Mouse (Mus musculus): ENCODE data around the gene Ugp2. TPM values are rescaled to one million over a fixed set of nuclear protein-coding genes. Genes with fewer than 3 reads are reported as not detected.

Ugp2 gene
- polyA plus RNA-seq (2014; fragmentation: Nextera tagmentation; extraction: Ambion mirVana) = 54.9 and 59.8 TPM in 2 replicates

DNA sequence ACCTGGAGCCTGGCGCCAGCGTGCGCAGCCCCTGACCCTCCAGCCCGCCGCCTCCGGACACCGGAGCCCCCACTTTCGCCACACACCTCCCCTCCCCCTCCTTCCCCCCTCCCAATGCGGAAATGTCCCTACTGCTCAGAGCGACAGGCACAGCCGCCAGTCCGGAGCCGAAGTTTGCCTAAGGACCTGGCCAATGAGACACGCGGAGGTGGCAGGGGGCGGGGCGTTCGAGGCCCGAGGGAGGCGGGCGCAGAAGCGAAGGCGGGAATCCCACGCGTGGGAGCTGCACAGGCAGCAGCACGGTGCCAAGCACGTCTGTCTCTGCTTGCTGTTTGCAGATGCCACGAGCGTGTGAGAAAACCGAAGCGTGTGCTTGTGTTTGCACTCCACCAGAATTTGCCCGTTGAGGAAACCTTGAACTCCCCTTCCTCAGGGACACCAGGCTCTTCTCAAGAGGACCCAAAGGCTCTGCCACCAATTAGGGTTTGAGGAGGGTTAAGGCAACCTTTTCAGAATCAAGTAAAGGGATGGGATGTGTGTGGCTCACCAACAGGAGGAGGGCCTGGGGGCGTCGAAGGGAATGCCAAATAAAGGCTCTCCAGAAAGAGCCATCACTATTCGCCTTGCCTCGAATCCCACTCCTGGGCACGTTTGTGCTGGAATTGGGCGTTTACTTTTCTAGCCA lies at the start of gene Ugp2:
Ugp2 (minus strand) TSS at position 80 of the 685 bp plus-strand sequence.
- Histone ChIP-seq H3K36me3 (ENCODE audit: control insufficient read depth, insufficient read depth, low read length) (no peaks in the 10 kb centered on the region), H3K9me3 (ENCODE audit: control insufficient read depth, low read length) (no peaks in the 10 kb centered on the region), H3K27me3 (ENCODE audit: control insufficient read depth, insufficient read depth, low read length) (no peaks in the 10 kb centered on the region), H3K4me3 (replicated peaks; ENCODE audit: low read depth, low read length) (peak within 1 kb of the TSS; percentile 84), H3K4me2 (ENCODE audit: low read length) (peak within 1 kb of the TSS; percentile 71), H3K27ac (replicated peaks; ENCODE audit: low read depth, low read length) (peak within 1 kb of the TSS; percentile 76), H3K4me1 (ENCODE audit: control insufficient read depth, insufficient read depth, low read length) (peaks cover 16% of the 10 kb centered on the region), H3K9ac (replicated peaks; ENCODE audit: low read length) (peak within 1 kb of the TSS; percentile 81)
- peak; percentile 98 for DNase-seq
- 6% methylated on average over 38 of the region's 38 CpGs for WGBS
- ATAC-seq (ENCODE audit: low FRiP score, low TSS enrichment) = peak; percentile 97

DNA sequence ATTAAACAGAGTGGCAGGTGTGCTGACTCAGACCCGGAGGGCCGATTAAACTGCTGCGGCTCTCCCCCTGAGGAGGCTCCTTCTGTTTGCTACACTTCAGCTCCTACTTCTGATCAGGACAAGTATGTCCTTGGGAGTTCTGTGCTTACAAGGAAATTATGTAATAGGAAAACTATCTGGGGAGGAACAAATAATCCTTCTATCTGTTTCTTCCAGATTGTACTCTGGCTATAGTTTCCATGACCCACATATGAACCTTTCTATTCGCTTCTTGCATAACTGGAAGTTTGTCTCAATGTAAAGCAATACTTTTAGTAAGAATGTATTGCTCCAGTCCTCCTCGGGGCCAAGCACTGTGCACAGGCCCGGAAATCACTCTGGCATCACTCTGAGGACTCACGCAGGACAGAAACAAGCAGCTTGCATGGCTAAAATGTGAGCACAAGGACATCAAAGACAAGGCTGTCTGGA lies 43.9 kb upstream of the Ugp2 start:
- Histone ChIP-seq H3K9ac (replicated peaks; ENCODE audit: low read length) (no peak overlapping the region), H3K4me3 (replicated peaks; ENCODE audit: low read depth, low read length) (no peak overlapping the region), H3K9me3 (ENCODE audit: control insufficient read depth, low read length) (no peaks in the 10 kb centered on the region), H3K27me3 (ENCODE audit: control insufficient read depth, insufficient read depth, low read length) (no peaks in the 10 kb centered on the region), H3K4me1 (ENCODE audit: control insufficient read depth, insufficient read depth, low read length) (no peaks in the 10 kb centered on the region), H3K4me2 (ENCODE audit: low read length) (no peak overlapping the region), H3K36me3 (ENCODE audit: control insufficient read depth, insufficient read depth, low read length) (no peaks in the 10 kb centered on the region), H3K27ac (replicated peaks; ENCODE audit: low read depth, low read length) (0 out of 2 replicates have a peak overlapping the region, but pooled peaks have one; percentile 14)
- no peak for ATAC-seq (ENCODE audit: low FRiP score, low TSS enrichment)
- peak; percentile 8 for DNase-seq
- WGBS = 60% methylated on average over 7 of the region's 7 CpGs

DNA sequence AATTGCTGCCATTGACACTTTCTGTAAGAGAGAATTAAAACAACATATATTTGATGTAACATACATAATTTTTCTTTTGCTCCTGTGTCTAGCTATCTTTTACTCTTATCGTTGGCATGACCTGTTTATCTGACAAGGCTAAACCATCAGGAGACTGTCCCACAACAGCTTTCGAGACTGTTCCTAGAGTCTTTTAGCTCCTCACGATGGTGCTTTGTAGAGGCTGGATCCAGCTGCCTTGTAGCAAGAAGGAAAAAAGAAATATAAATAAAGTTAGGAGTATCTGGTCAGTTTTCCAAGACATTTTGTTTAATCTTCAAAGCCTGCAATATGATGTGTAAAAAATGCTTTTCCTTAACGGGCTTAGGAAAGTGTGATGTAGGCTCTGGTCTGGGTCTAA lies 35.7 kb upstream of the Ugp2 start:
- Histone ChIP-seq H3K9me3 (ENCODE audit: control insufficient read depth, low read length) (no peaks in the 10 kb centered on the region), H3K4me1 (ENCODE audit: control insufficient read depth, insufficient read depth, low read length) (no peaks in the 10 kb centered on the region), H3K9ac (replicated peaks; ENCODE audit: low read length) (no peak overlapping the region), H3K27ac (replicated peaks; ENCODE audit: low read depth, low read length) (no peak overlapping the region), H3K36me3 (ENCODE audit: control insufficient read depth, insufficient read depth, low read length) (no peaks in the 10 kb centered on the region), H3K4me3 (replicated peaks; ENCODE audit: low read depth, low read length) (no peak overlapping the region), H3K4me2 (ENCODE audit: low read length) (no peak overlapping the region), H3K27me3 (ENCODE audit: control insufficient read depth, insufficient read depth, low read length) (no peaks in the 10 kb centered on the region)
- no peak for DNase-seq
- ATAC-seq (ENCODE audit: low FRiP score, low TSS enrichment) = no peak
- WGBS = 92% methylated on average over 4 of the region's 4 CpGs

DNA sequence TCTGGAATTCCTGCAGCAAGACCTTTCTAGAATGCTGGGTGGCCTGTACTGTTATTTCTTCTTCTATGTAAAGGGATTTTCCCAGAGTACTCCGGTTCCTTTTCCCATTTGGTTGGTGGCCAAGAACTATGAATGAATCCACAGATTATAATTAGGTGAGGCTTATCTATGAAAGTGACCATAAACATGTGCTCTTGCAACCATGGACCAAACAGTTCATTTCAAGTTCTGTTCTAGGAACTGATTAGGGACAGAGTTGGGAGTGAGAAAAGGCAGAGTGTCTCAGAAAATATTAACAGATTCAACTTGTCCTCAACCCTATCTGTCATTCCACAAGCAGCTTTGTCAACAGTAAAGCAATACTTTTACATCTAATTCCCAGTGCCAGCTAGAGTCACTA lies 35.1 kb upstream of the Ugp2 start:
- no peak overlapping the region for H3K4me2 ChIP-seq (ENCODE audit: low read length)
- no peak for DNase-seq
- no peaks in the 10 kb centered on the region for H3K27me3 ChIP-seq (ENCODE audit: control insufficient read depth, insufficient read depth, low read length)
- H3K4me1 ChIP-seq (ENCODE audit: control insufficient read depth, insufficient read depth, low read length) = no peaks in the 10 kb centered on the region
- no peak overlapping the region for H3K9ac ChIP-seq (replicated peaks; ENCODE audit: low read length)
- no peaks in the 10 kb centered on the region for H3K9me3 ChIP-seq (ENCODE audit: control insufficient read depth, low read length)
- H3K4me3 ChIP-seq (replicated peaks; ENCODE audit: low read depth, low read length) = no peak overlapping the region
- H3K36me3 ChIP-seq (ENCODE audit: control insufficient read depth, insufficient read depth, low read length) = no peaks in the 10 kb centered on the region
- H3K27ac ChIP-seq (replicated peaks; ENCODE audit: low read depth, low read length) = no peak overlapping the region
- 96% methylated on average over 1 of the region's 1 CpGs for WGBS
- no peak for ATAC-seq (ENCODE audit: low FRiP score, low TSS enrichment)

DNA sequence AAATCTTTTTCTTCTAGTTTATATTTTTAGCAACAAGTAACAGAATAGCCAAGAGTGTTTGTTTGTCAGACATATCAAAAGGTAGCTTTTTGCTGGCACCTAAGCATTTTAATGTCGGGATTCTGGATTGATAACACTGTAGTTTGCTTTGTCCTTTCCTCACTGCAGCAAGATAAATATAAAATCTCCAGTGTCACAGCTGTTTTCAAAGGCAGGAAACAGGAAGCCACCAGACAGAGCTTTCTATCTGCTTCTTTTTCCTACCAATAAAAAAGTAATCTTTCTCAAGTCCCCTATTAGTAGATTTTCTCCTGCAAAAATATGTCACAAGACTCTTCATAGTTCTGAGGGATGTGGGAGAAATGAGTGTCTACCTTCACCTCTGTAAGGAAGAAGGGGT lies 32.9 kb upstream of the Ugp2 start:
- no peak overlapping the region for H3K4me3 ChIP-seq (replicated peaks; ENCODE audit: low read depth, low read length)
- no peaks in the 10 kb centered on the region for H3K9me3 ChIP-seq (ENCODE audit: control insufficient read depth, low read length)
- ATAC-seq (ENCODE audit: low FRiP score, low TSS enrichment) (no peak), DNase-seq (no peak)
- H3K4me2 ChIP-seq (ENCODE audit: low read length) = no peak overlapping the region
- no peak overlapping the region for H3K9ac ChIP-seq (replicated peaks; ENCODE audit: low read length)
- no peak overlapping the region for H3K27ac ChIP-seq (replicated peaks; ENCODE audit: low read depth, low read length)
- no peaks in the 10 kb centered on the region for H3K4me1 ChIP-seq (ENCODE audit: control insufficient read depth, insufficient read depth, low read length)
- H3K36me3 ChIP-seq (ENCODE audit: control insufficient read depth, insufficient read depth, low read length) = no peaks in the 10 kb centered on the region
- H3K27me3 ChIP-seq (ENCODE audit: control insufficient read depth, insufficient read depth, low read length) = no peaks in the 10 kb centered on the region
- WGBS = 78% methylated on average over 1 of the region's 1 CpGs

DNA sequence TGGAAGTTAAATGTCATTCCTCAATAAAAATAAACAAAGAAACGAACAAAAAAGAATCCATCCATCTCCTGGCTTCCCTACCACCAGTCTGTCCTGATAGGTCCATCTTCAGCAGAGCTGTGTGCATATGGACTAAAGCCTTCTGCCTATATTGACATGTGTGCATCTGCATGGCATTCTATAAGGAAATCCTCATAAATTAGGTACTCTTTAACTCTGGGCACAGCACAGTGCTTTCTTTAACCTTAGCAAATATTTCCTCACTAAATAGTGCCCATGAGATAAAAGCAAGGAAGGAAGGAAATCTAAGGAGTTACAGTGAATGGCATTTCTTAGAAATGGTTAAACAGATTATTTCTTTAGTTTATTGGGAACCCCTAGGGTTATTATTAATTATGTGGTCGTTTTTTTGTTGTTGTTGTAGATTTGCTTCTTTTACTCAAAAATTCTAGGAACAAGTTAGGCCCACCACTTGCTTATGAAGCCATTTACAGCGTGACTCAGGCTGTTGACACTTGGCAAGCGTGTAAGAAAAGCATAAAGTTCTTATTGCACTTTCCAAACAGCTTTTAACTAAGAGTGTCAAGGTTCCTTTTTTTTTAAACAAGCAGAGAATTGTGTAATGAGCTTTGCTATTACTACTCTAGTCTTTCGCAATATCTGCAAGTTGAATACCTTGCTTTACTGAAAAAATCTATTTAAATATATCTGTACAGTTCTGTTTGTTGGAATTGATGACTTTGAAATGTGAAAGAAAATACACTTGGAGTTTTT lies 31.7 kb upstream of the Ugp2 start:
- Histone ChIP-seq H3K4me1 (ENCODE audit: control insufficient read depth, insufficient read depth, low read length) (no peaks in the 10 kb centered on the region), H3K27ac (replicated peaks; ENCODE audit: low read depth, low read length) (no peak overlapping the region), H3K9ac (replicated peaks; ENCODE audit: low read length) (no peak overlapping the region), H3K36me3 (ENCODE audit: control insufficient read depth, insufficient read depth, low read length) (no peaks in the 10 kb centered on the region), H3K9me3 (ENCODE audit: control insufficient read depth, low read length) (no peaks in the 10 kb centered on the region), H3K4me3 (replicated peaks; ENCODE audit: low read depth, low read length) (no peak overlapping the region), H3K4me2 (ENCODE audit: low read length) (no peak overlapping the region), H3K27me3 (ENCODE audit: control insufficient read depth, insufficient read depth, low read length) (no peaks in the 10 kb centered on the region)
- 73% methylated on average over 5 of the region's 5 CpGs for WGBS
- no peak for DNase-seq
- ATAC-seq (ENCODE audit: low FRiP score, low TSS enrichment) = no peak

DNA sequence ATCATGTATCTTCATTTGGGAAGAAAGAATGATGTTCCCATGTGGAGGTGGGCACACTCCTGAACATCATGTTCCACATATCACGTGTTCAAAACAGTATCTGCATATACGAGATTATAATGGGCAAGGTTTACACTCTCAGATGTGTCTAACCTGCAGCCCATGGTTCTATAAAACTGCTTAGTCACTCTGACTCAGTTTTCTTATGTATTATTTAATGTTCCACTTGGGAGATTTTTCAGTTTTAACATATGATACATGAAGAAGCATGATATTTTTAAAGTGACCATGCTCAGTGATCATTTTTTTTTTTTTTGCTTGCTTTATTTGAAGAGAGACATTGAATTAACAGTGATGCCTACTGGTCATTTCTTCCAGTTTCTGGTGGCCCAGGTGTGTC lies 30.2 kb upstream of the Ugp2 start:
- Histone ChIP-seq H3K4me1 (ENCODE audit: control insufficient read depth, insufficient read depth, low read length) (no peaks in the 10 kb centered on the region), H3K27ac (replicated peaks; ENCODE audit: low read depth, low read length) (no peak overlapping the region), H3K9ac (replicated peaks; ENCODE audit: low read length) (no peak overlapping the region), H3K4me2 (ENCODE audit: low read length) (no peak overlapping the region), H3K27me3 (ENCODE audit: control insufficient read depth, insufficient read depth, low read length) (no peaks in the 10 kb centered on the region), H3K36me3 (ENCODE audit: control insufficient read depth, insufficient read depth, low read length) (no peaks in the 10 kb centered on the region), H3K4me3 (replicated peaks; ENCODE audit: low read depth, low read length) (no peak overlapping the region), H3K9me3 (ENCODE audit: control insufficient read depth, low read length) (no peaks in the 10 kb centered on the region)
- DNase-seq (no peak), ATAC-seq (ENCODE audit: low FRiP score, low TSS enrichment) (no peak)
- 86% methylated on average over 2 of the region's 2 CpGs for WGBS

DNA sequence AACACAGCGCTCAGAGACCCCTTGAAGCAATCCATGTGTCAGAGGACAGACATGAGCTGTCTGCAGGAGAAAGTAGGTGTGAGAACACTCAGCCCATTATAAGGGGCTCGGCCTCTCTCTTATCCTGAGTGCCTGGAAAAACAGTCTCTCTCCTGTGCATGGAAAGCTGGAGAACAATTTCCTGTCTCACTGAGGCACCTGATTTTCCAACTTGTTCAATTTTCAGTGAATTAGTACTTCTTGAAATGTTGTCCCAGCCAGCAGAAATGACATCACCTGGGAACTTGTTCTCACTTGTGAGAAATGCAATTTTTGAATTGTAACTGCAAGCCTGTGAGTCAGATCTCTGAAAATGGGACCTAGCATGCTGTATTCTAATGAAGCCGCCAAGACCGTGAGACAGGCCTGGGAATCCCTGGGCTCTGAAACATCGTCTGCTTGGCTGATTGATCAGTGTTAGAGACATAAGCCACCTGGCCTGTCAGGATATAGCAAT lies 28.2 kb upstream of the Ugp2 start:
- no peak overlapping the region for H3K4me3 ChIP-seq (replicated peaks; ENCODE audit: low read depth, low read length)
- H3K36me3 ChIP-seq (ENCODE audit: control insufficient read depth, insufficient read depth, low read length) = no peaks in the 10 kb centered on the region
- no peak overlapping the region for H3K27ac ChIP-seq (replicated peaks; ENCODE audit: low read depth, low read length)
- ATAC-seq (ENCODE audit: low FRiP score, low TSS enrichment) (no peak), DNase-seq (peak; percentile 13)
- no peaks in the 10 kb centered on the region for H3K4me1 ChIP-seq (ENCODE audit: control insufficient read depth, insufficient read depth, low read length)
- no peaks in the 10 kb centered on the region for H3K27me3 ChIP-seq (ENCODE audit: control insufficient read depth, insufficient read depth, low read length)
- no peaks in the 10 kb centered on the region for H3K9me3 ChIP-seq (ENCODE audit: control insufficient read depth, low read length)
- H3K4me2 ChIP-seq (ENCODE audit: low read length) = no peak overlapping the region
- 60% methylated on average over 5 of the region's 5 CpGs for WGBS
- H3K9ac ChIP-seq (replicated peaks; ENCODE audit: low read length) = no peak overlapping the region
